Mouse (Mus musculus) induced T-regulatory cell, adult 2 months (primary cell): ENCODE data around the gene Babam1.
A peak's percentile ranks its signal among the peaks of the same experiment; 100 is the strongest.

Experiments
- DNase-seq: peaks from one replicate; pipeline ENCODE4 v3.0.0-alpha.2; 2012; ENCODE audit warnings: low read depth

Gene Babam1

DNA sequence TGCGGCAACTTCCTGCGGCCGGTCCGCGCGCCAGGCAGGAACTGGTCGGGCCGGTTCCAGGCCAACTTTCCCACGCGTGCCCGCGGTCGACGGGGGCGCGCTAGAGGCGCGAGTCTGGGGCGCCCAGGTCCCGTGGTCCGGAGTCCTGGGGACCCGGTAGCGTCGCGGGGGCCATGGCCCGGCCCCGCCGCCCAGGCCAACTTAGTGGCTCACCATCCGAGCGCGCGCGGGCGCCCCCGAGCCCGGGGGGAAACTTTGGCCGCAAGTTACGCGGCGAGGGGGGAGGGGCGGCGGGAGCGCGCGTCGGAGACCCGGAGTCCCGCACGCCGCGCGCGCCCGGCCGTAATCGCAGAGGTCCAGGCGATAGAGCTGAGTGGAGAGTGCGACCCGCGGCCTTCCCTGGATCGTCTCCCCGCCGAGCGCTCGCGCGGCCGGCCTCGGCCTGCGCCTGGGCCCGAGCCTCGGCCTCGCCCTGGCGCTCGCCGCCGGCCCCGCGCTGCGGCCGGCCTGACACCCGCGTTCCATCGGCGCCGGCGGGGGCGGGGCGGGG is 15.2 kb upstream of the Babam1 start, which contains the start of gene Nr2f6:
Nr2f6 (minus strand) TSS at position 540 of the 550 bp plus-strand sequence.
- DNase-seq, result peak; percentile 65

DNA sequence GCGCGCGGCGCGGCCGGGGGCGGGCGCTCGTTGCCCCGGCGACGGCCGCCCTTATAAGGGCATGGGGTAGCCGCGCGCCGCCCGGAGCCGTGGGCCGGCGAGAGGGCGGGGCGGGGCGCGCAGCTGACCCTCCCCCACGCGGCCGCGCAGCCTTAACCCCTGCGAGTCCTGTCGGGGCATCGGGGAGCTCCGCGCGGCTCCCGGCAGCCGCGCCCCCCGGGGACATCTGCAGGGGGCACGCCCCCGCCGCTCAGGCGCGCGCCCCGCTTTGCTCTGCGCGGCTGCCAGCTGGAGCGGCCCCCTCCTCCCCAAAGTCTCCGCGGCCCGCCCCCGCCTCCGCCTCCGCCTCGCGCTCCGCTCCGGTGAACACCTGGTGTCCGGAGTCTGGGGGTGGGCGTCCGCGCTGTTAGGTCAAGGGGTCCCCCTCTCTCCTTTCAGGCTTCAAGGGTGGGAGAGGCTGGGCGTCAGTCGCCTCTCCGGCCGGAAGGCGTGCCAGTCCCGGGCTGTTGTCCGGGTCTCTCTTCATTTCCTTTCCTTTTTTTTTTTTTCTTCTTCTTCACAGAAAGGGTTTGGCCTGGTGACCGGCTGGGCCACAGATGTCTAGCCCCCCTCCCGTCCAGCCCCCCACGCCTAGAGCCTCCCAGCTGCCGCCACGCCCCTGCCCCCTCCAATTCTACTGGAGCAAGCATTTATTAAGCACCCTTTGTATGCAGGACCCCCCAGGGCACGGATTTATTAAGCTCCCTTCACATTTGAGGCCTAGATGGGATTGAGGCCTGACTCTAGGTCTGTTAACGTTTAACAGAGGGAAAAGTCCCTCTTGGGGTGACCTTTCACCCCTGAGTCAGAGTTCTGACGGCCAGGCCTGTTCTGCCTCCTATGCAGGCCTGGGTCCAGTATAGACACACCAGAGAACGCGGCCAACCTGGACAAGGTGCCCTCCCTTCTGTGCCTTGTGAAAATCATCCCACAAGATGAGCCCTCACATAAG is 14.4 kb upstream of the Babam1 start:
- DNase-seq, result peak; percentile 85

DNA sequence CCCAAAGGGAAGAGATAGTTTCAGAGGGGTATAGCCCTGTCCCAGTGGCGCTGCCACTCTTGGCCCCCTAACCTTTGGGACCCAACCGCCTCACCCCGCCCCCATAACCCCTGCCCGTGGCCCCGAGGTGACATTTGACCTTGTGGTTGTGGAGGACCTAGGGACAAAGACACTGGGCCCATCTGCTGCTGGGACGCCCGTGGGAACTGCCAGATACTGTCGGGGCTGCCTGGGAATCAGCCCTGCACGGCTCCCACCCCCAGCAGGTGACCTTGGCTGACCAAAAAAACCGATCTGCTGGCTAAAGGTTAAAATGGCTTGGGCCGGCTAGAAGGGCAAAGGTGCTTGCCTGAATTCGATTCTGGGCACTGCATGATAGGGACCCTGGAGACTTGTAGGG is 13.3 kb upstream of the Babam1 start:
- DNase-seq, result no peak

DNA sequence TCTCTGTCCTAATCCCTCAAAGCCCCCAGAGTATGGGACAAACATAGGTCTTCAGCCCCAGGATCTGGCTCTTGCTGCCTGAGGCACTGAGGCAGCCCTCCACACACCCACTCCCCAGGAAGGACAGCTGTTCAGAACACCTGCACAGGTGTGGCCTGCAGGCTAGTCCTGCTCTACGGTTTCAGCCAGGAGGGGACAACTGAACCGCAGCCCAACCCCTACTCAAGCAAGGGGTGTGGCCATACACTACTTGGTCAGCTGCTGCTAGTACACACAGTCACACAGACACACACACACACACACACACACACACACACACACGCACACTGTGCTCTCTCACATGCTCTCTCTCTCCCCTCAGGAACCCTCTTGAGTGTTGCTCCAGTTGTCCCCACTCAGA is 12.8 kb upstream of the Babam1 start:
- DNase-seq, result no peak

DNA sequence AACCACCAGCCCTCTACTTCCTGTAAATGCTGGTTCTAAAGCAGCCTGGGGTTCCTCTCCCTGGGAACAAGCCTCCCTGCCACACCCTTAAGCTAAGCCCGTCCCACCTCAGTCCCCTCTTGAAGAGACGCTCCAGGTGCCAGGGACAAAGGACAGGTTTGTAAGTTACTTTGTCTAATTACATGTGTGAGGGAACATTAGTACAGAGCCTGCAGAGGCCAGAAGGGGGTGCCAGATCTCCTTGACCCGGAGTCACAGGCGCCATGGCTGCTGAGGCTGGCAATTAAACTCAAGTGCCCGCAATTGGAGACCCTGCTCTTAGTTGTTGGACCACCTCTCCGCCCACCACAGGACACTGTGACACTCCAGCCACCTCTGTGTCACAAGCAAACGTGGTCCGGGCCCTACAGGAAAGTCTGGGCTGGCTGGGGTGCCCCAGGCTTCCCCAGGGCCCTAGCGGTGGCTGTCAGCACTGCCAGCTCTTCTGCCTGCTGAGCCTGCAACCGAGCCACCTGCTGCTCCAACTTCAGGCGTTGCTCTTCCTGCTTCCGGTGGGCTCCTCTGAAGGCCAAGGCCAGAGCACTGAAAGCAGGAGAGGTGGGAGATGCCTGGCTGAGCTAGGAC is 11.3 kb upstream of the Babam1 start:
- no peak for DNase-seq

DNA sequence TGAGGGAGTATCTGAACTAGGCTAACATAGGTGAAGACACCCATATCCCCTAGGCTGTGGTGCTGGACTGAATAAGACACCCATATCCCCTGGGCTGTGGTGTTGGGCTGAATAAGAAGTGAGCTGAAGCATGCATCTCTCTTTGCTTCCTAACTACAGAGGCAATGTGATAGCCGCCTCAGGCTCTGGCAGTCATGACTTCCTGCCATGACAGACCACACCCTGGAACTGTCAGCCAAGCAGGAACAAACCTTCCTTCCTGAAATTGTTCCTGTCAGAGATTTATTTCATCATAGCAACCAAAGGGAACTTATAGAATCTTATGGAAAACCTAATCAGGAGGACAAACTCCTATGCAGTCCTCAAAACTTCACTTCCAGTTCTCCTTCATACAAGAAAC is 8.4 kb upstream of the Babam1 start:
- no peak for DNase-seq

DNA sequence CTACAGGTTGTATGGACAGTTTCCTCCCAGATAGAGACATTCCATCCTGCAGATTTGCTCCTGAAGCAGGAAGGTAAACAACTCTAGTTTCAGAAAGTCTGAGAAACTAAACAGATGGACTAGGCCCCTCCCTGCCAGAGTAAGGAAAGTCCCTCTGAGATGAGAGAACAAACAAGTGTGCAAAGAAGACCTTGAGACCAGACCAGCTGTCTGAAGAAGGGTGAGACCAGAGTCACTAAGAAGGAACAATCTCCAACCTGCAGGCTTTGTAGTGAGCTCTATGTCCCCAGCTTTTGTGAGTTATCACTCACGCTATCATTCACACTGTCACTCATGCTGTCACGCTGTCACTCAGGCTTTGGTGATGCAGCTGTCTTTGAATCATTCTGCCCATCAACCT is 5.0 kb upstream of the Babam1 start:
- no peak for DNase-seq

DNA sequence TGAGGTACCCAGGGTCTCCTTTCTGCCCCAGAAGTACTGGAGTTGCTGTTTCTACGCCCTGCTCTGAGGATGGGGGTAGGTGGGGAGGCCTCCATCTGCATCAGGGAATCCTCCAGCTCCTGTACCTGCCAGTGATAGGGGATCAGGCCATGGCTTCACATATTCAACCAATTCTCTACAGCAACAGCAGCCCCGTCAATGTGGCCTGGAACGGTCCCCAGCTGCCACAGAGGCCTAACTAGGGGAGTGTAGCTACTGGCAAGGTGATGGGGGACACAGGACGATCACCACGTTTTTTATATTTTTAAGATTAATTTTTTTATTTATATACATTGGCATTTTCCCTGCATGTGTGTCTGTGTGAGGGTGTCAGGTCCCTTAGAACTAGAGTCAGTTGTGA is 4.3 kb upstream of the Babam1 start:
- DNase-seq, result no peak

DNA sequence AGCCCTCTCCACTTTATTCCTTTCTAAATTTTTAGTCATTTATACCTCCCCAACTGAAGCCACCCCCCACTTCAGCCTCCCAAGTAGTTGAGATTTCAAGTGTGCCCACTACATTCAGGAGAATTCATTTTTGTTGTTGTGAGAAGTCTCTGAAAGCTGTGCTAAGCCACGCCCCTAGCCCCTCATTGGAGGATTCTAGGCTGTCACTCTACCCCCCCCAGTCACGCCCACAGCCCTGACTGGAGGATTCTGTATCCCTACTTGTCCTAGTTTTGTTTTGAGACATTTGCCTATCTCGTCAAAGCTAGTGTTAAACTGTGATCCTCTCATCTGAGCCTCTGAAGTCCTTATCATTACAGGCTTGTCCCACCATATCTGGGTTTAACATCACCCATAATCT is 3.8 kb upstream of the Babam1 start:
- DNase-seq, result no peak

DNA sequence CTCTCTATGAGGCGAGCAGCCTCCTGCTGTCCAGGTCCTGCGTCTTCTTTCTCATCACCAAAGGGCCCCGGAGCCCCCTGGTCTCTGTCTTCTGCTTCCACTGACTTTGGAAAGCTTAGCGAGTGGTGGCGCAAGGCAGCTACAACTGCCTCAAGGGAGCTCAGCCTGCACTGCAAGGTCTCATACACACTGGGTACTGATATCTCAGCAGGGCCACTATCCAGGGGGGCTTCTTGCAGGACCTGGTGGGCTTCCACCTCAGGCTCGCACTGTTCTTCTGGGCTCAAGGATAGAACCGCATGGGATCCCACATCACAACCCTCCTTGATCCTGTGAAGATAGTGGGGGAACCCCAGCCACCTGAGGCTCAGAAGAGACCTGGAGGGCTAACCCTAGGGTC is 2.2 kb upstream of the Babam1 start:
- DNase-seq, result no peak

DNA sequence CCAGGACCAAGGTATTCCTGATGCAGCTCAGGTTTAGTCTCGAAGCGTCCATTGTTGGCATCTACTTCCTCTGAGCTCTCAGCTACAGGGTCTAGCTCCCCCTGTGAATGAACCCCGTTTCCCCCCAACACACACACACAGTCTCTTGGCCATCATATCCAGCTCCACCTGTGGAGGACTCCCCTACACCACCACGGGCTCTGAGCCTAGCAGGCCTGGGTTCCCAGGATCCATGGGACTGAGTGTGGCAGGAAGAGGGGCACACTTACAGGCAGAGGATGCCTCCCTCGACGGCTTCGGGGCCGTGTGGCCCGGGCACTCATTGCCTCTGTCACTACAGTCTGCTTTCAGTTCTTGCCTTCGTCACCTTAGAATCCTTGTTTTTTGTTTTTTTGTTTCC is 1.6 kb upstream of the Babam1 start:
- DNase-seq, result no peak

DNA sequence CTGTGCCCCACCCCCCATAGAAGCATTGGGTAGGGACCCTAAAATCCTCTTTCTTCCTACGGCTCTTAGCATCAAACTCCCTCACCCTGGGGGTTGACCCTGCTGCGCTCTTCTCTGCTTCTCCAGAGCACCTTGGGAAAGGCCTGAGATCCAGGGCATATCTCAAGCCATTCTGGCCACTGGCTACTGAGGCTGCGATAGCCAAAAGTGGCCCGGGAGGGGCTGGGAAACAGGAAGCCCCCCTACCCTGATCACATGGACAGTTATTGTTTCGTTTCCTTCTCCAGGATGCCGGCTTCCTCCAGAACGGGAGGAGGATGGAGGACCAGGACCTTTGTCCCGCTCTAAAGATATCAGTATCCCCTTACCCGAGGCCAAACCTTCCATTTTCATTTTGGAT is 1.0 kb upstream of the Babam1 start, which contains the start of gene Ushbp1:
Ushbp1 (minus strand) TSS at position 174 of the 400 bp plus-strand sequence.
- DNase-seq, result no peak

DNA sequence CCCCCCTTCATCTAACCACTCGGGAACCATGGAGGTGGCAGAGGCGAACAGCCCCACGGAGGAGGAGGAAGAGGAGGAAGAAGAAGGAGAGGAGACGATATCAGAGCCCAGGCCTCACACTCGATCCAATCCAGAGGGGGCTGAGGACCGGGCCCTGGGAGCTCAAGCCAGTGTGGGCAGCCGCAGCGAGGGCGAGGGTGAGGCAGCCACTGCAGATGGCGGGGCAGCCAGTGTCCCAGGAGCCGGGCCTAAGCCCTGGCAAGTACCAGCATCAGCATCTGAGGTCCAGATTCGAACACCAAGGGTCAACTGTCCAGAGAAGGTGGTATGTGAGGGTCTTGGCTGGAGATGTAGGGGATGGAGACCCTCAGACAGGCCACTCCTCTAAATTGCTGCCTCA is 1.0 kb downstream of the Babam1 start:
- no peak for DNase-seq

DNA sequence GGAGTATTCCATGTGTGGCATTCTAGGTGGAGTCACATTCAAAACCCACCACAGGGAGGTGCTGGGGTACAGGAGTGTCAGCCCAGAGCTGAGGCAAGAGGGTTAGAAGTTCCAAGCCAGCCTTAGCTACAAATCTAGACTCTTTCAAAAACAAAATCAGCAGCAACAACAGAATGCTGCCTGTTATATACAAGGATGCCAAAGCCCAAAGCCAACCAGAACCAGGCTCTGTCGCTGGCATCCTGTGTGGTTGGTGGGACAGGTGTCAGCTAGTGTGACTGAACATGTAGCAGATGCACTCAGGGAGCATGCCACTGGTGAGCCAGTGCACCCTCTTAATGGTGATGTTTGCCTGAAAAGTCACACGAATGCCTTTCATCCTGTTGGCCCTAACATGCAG is 4.2 kb downstream of the Babam1 start:
- DNase-seq, result no peak

DNA sequence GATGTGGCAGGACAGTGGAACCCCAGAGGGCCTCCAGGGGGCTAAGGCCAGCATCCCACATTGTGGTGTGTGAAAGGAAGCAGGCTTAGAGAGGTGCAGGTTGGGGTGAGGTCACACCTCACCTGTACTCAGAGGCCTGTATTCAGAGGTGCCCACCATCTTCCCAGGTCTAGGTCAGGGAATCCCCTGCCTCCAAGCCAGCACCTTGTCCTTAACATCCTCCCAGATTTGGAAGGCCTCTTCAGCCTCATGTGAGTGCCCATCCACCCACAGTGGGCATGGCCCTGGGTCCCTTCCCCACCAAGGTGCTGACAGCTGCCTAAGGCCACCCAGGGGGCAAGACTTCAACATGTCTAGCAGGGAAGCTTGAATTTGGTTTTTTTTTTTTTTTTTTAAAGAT is 4.8 kb downstream of the Babam1 start:
- DNase-seq, result no peak

DNA sequence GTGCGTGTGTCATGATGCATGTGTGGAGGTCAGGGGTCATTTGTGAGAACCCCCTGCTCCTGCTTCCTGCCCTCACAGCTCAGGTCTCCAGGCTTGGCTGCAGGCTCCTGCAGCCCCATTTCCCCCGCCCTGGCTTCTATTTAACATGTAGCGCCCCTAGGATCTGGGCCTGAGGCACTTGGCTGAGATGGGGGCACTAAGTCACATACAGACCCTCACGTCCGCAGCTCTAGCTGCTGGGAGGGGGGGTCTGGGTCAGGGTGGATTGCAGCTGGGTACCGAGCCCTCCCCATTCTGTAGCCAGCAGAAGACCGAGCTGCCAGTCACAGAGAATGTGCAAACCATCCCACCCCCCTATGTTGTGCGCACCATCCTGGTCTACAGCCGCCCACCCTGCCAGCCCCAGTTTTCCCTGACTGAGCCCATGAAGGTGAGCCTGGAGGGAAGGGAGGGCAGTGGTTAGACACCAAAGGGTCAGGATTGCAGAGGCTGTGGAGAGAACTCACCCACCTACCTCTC is 5.8 kb downstream of the Babam1 start:
- DNase-seq, result no peak

DNA sequence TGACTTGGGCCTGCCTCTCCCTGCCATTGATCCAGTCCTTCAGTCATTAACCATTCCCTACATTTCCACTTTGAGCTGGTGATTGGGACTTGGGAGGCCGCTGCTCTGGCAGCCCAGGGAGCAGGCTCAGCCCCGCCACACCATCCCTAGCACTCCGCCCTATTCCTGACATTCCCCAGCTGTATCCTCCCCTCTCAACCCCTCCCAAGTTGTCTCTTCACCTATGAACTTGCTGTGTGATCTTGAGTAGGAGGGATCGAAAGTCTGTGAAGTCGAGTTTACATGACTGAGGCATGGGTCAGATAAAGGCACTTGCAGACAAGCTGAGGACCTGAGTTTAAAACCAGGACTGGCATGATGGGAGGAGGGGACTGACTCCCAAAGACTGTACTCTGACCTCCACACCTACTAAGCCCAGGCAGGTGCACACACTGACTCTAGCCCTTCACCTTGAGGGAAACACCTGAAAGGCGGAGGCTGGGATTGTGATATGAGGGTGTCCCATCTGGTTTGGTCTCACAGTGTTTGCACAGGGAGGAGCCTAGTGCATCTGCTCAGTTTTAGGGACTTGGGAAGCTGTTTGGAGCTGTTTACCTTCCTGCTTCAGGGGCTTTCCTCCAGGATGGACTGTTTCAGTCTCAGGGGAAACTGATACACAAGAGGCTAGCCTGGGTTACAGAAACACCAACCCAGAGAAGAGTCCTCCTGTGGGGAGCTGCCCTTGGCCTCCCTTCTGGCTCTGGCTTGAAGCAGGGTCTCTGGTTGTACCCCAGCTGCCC is 6.6 kb downstream of the Babam1 start:
- DNase-seq, result no peak

DNA sequence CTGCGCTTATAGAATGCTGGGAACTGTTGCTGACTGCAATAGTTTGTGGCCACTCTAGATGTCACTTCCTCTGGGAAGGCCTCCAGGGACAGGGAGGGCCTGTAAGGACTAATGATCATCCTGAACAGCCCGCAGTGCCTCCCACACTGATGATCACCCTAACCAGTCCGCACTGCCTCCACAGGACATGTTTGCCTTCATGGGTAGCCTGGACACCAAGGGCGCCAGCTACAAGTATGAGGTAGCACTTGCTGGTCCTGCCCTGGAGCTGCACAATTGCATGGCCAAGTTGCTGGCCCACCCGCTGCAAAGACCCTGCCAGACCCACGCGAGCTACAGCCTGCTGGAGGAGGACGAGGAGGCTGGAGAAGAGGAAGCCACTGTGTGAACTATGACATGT is 7.3 kb downstream of the Babam1 start:
- no peak for DNase-seq

DNA sequence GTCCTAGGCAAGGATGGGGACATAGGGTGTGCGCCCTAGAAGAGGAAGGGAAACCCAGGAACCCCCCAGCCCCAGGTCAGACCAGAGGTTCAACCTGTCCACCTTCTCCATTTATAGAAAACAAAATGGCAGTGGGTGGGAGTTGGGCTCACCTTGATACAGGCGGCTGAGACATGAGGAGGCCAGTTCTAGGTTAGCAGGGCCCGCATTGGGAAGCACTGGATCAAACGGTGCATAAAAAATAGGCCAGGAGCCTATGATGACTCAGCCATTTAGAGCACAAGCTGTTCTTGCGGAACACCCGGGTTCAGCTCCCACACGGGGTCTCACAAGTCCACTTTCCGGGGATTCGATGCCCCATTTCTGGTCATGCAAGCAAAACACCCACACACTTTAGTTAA is 8.3 kb downstream of the Babam1 start:
- no peak for DNase-seq

DNA sequence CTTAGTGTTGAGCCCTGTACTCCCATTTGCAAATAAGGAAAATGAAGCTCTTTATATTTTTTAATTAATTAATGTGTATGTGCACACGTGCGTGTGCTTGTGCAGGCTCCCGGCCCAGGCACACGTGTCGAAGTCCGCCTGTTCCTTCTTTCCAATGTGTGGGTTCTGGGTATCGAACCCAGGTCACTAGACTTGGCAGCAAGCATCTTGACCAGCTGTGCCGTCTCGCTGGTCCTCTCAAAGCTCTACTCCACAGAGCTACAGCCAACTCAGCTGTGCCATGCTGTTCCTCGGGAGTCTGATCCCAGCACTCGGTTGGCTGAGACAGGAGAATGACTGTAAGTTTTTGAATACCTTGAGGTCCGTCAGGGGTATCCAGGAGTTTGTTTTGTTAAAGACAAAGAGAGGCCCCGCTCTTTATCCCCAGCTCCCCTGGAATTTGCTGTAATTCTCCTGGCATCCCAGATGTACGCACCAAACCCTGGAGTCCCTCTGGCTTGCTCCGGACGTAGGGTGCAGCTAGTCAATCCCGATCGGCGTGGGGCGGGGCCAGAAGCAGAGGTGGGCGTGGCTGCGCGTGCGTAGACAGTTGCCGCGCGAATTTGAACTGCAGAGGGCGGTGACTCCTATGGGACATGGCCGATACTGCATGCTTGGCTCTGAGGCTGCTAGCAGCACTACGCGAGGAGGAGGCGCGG is 8.9 kb downstream of the Babam1 start, which contains the start of gene Ankle1:
Ankle1 (plus strand) TSS at position 610 of the 698 bp plus-strand sequence.
- DNase-seq, result peak; percentile 97
